8 mouse cellular contexts compared by ENCODE assay signal in genomic region chr1:57774668-57775495, GRCm38 (mm10). TPM values are rescaled to one million over a fixed set of nuclear protein-coding genes. Genes with fewer than 3 reads are reported as not detected.
DNase-seq lines count a peak whose midpoint lies in the region; ATAC-seq lines count a peak whose summit lies in the region.

No protein-coding gene starts in this region.

- no peaks in the 10 kb centered on the region for H3K36me3 ChIP-seq in intestine, embryonic 14.5 days (ENCODE audit: control insufficient read depth, insufficient read depth, low read length)
- H3K36me3 ChIP-seq in midbrain, embryonic 12.5 days = no peaks in the 10 kb centered on the region

- no peaks in the 10 kb centered on the region for H3K9me3 ChIP-seq in intestine, embryonic 14.5 days (ENCODE audit: control insufficient read depth, low read length)
- H3K9me3 ChIP-seq in midbrain, embryonic 12.5 days = no peaks in the 10 kb centered on the region

- no peaks in the 10 kb centered on the region for H3K27me3 ChIP-seq in intestine, embryonic 14.5 days (replicated peaks; ENCODE audit: control insufficient read depth, insufficient read depth, low read length)
- 0 out of 2 replicates have a peak, but pooled peaks cover 3% of the 10 kb centered on the region for H3K27me3 ChIP-seq in midbrain, embryonic 12.5 days

- peak overlapping the region; percentile 70 for H3K4me3 ChIP-seq in intestine, embryonic 14.5 days (ENCODE audit: low read depth, low read length)
- peak overlapping the region; percentile 86 for H3K4me3 ChIP-seq in midbrain, embryonic 12.5 days

- H3K27ac ChIP-seq in intestine, embryonic 14.5 days (ENCODE audit: low read depth) = peak overlapping the region; percentile 99
- peak overlapping the region; percentile 91 for H3K27ac ChIP-seq in midbrain, embryonic 12.5 days (replicated peaks)

- intact Hi-C loops in left cerebral cortex, postnatal 4 days (cut with DNase I) = loop anchor here (2.0 to 10.0 kb wide), 3 partner anchors 147 to 346 kb away; no protein-coding TSS in a partner anchor

- H3K4me1 ChIP-seq in intestine, embryonic 14.5 days (replicated peaks; ENCODE audit: control insufficient read depth, insufficient read depth, low read length) = 0 out of 2 replicates have a peak, but pooled peaks cover 5% of the 10 kb centered on the region
- peaks cover 7% of the 10 kb centered on the region; the same call in 1 of the 2 replicates for H3K4me1 ChIP-seq in midbrain, embryonic 12.5 days

- peak overlapping the region; percentile 66 for H3K4me2 ChIP-seq in intestine, embryonic 14.5 days (ENCODE audit: low read length)
- H3K4me2 ChIP-seq in midbrain, embryonic 12.5 days (replicated peaks) = peak overlapping the region; percentile 82

- ATAC-seq in intestine, embryonic 14.5 days (replicated peaks; ENCODE audit: low FRiP score, low TSS enrichment, low read depth) = peak; percentile 88
- peak; percentile 88 for ATAC-seq in midbrain, embryonic 12.5 days (ENCODE audit: low FRiP score, low read depth)
- ATAC-seq in inflammation-experienced regulatory T-cells, adult 6 months = no peak

- peak overlapping the region; percentile 86 for H3K9ac ChIP-seq in intestine, embryonic 14.5 days (ENCODE audit: low read length)
- peak overlapping the region; percentile 92 for H3K9ac ChIP-seq in midbrain, embryonic 12.5 days (replicated peaks)

- DNase-seq in adrenal gland, adult 8-10 months = peak; percentile 10
- peak; percentile 71 for DNase-seq in embryo, embryonic 10.5 days (ENCODE audit: low spot score)
- DNase-seq in gastrocnemius, postnatal 25 days = peak; percentile 69
- DNase-seq in intestine, embryonic 14.5 days (ENCODE audit: low spot score) = peak; percentile 90
- DNase-seq in left cerebral cortex, postnatal 4 days = peak; percentile 54
- peak; percentile 10 to 38 for DNase-seq in spleen, postnatal 10 days (ENCODE audit: low spot score in 2 of 2)

- WGBS in intestine, embryonic 14.5 days = under 1% methylated on average over 108 of the region's 113 CpGs
- under 1% methylated on average over 103 of the region's 113 CpGs for WGBS in midbrain, embryonic 12.5 days

RNA-seq across cellular contexts. Expression of gene Spats2l, which starts 0.9 kb away (rescaled TPM):
- 1 to 10 TPM; 3.6 to 4.7 (median 4.1) TPM for total RNA-seq in adrenal gland, adult 8-10 months (2022)
- total RNA-seq in gastrocnemius, postnatal 25 days (2021) = 1 to 10 TPM; 4.9 to 5.8 TPM
- polyA plus RNA-seq in intestine, embryonic 14.5 days (2014; fragmentation: Nextera tagmentation; extraction: Ambion mirVana) = 77.3 and 82.5 TPM in 2 replicates
- 10 to 100 TPM; 42.9 to 44.1 TPM for total RNA-seq in left cerebral cortex, postnatal 4 days (2021)
- polyA plus RNA-seq in midbrain, embryonic 12.5 days (2016; fragmentation: Nextera tagmentation; extraction: Ambion mirVana) = 60.3 and 62.3 TPM in 2 replicates
- 1 to 10 TPM in 1 of 3 experiments, under 1 TPM in 2; 0.50 to 2.0 (median 0.73) TPM for polyA plus RNA-seq in inflammation-experienced regulatory T-cells, adult 6 months (2017; shearing (Covaris generic))

Comparison
In these comparisons a context has a peak if more than half of its experiments do, and no peak if none do; other contexts are left out.
1. DNase-seq: peak in every context shown above with its lines; median percentile 90 in intestine, embryonic 14.5 days; 71 in embryo, embryonic 10.5 days; 69 in gastrocnemius, postnatal 25 days; 54 in left cerebral cortex, postnatal 4 days; 24 in spleen, postnatal 10 days; 10 in adrenal gland, adult 8-10 months.
2. RNA of gene Spats2l, which starts 0.9 kb away (total RNA-seq): 42.9 to 44.1 TPM in left cerebral cortex, postnatal 4 days; 4.9 to 5.8 TPM in gastrocnemius, postnatal 25 days and 3.6 to 4.7 TPM in adrenal gland, adult 8-10 months; every median in the first group is over 4 times any median in the second.